Mouse (Mus musculus): ENCODE measurements at regions not wholly inside any gene's neighbourhood (a gene's known extent, or its start where the extent isn't known, plus 50 kb on each side); places are given as distances from the start of the nearest gene placed in this dataset.

DNA sequence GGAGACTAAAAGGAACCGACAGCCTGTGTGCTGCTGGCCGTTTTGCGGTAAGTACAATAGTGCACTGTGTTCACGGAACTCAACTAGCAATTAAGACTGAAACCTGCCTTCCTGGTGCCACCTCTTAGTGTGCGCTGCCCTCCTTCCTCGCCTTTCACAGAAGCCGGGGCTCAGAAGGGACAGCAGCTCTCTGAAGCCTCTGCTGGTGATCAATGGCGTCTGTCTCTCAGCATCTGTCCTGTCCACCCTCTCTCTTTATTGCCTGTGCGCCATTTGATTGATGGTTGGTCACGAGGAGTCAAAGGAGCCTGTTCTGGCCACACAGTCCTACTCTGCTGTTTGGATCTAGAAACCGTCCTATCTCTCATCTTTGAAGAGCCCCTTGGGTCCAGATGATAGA lies 214.4 kb upstream of the Srek1ip1 start:
- H3K27ac ChIP-seq = no peak overlapping the region
- H3K9ac ChIP-seq (replicated peaks) = no peak overlapping the region
- no peak overlapping the region for H3K4me2 ChIP-seq (replicated peaks)
- H3K4me1 ChIP-seq (replicated peaks) = 0 out of 2 replicates have a peak, but pooled peaks cover 3% of the 10 kb centered on the region
- H3K27me3 ChIP-seq = no peaks in the 10 kb centered on the region
- H3K4me3 ChIP-seq (replicated peaks) = no peak overlapping the region
- WGBS = 87% methylated on average over 11 of the region's 11 CpGs
- no peaks in the 10 kb centered on the region for H3K9me3 ChIP-seq
- H3K36me3 ChIP-seq = no peaks in the 10 kb centered on the region
- no peak; the same call in 1 of the 2 replicates for ATAC-seq

- no peak for ATAC-seq
- Histone ChIP-seq H3K4me1 (replicated peaks) (0 out of 2 replicates have a peak, but pooled peaks cover 3% of the 10 kb centered on the region), H3K27me3 (no peaks in the 10 kb centered on the region), H3K27ac (0 out of 2 replicates have a peak overlapping the region, but pooled peaks have one; percentile 21), H3K4me2 (replicated peaks) (no peak overlapping the region), H3K9ac (replicated peaks) (no peak overlapping the region), H3K36me3 (no peaks in the 10 kb centered on the region), H3K9me3 (no peaks in the 10 kb centered on the region), H3K4me3 (replicated peaks) (no peak overlapping the region)
- WGBS = 57% methylated on average over 9 of the region's 9 CpGs
Measured at GRCm38 (mm10) chr13:104580686-104581350, 211.5 kb upstream of the Srek1ip1 start.

Data from midbrain, embryonic 13.5 days (tissue).